Mouse (Mus musculus): Measurements from ENCODE around the gene Taar7b.

The Taar7b gene

DNA sequence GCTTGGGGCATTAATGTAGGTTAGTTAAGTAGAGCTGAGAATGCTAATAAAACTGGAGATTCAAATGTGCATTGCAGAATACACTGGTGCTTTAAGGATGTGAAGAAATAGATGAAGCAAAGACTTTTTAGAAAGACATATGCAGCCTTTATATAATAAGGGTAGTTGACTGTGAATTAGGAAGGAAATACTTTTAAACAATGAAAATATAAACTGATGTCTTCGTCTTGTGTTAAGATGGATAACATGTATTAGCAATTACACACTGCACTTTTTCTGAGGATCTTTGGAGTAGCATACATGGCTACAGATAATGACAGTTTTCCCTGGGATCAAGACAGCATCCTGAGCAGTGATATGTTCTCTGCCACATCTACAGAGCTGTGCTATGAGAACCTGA is at the start of gene Taar7b:
Gene Taar7b, plus strand, starts transcription at position 301 of the 400 bp plus-strand sequence.
- no peak for DNase-seq (ENCODE audit: low read depth, low spot score)

DNA sequence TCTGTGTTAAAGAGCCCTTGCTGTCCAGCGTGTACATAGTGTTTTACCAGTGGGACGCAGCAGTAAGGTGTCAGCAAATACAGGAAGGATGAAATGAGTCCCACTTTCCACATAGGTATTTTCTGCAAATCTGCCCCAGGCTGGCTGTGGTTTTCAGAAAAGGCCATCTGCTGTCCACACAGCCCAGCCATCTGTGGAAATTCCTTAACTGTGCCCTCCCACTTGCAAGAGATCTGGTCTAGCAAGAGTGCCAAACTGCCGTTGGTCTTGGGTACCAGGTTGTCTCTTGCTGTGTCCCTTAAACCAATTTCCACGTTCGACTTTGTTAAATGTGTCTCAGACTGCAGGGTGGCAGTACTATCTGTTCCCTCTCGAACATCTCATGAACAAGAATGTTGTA is 48.0 kb upstream of the Taar7b start:
- peak; percentile 92 for DNase-seq (ENCODE audit: low read depth, low spot score)

DNA sequence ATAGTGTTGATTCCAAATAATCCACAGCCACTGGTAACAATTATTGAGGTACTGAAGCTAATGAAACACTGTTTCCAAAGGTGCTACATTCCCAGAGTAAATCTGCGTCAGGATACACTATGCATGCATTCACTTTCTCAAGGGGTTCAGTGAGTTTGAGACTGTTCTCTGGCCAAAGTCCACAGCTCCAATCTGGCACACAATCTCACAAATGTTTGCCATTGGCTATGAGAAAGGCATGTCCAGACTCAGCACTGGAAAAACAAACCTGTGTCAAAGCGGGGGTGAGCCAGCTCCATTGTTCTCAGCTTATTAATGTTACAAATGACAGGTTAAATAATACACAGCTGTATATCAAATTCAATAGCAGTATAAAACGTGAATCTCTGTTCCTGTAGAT is 40.7 kb upstream of the Taar7b start:
- DNase-seq (ENCODE audit: low read depth, low spot score) = no peak

DNA sequence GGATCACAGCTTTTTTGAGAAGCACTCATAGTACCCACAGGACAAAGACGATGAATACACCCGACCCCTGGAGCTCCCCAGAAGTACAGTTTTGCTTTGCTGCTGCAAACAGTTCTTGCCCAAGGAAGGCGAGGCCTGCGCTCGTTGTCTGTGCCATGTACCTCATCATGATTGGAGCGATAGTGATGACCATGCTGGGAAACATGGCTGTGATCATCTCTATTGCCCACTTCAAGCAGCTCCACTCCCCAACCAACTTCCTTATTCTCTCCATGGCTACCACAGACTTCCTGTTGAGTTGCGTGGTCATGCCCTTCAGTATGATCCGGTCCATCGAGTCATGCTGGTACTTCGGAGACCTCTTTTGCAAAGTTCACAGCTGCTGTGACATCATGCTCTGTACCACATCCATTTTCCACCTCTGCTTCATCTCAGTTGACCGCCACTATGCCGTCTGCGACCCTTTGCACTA is 39.3 kb upstream of the Taar7b start, which contains the start of gene Taar4:
Gene Taar4, plus strand, starts transcription at position 51 of the 472 bp plus-strand sequence.
- no peak for DNase-seq (ENCODE audit: low read depth, low spot score)

DNA sequence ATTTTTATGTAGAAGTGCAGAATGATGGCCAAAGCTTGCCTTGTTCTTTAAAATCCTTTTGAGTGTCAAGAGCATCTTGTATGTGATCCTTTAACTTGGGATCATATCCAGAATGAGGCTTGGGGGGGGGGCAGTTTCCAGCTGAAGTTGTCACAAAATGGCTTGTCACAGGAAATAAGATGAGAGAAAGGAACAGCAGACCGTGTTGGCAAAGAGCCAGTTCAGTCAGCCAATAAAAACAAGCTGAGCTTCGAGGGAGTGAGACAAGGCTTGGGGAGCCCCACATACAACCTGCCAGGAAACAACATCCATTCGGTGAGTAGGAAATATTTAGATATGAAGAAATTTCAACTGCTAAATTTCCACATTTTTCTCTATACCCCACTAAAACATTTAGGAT is 36.3 kb upstream of the Taar7b start:
- no peak for DNase-seq (ENCODE audit: low read depth, low spot score)

DNA sequence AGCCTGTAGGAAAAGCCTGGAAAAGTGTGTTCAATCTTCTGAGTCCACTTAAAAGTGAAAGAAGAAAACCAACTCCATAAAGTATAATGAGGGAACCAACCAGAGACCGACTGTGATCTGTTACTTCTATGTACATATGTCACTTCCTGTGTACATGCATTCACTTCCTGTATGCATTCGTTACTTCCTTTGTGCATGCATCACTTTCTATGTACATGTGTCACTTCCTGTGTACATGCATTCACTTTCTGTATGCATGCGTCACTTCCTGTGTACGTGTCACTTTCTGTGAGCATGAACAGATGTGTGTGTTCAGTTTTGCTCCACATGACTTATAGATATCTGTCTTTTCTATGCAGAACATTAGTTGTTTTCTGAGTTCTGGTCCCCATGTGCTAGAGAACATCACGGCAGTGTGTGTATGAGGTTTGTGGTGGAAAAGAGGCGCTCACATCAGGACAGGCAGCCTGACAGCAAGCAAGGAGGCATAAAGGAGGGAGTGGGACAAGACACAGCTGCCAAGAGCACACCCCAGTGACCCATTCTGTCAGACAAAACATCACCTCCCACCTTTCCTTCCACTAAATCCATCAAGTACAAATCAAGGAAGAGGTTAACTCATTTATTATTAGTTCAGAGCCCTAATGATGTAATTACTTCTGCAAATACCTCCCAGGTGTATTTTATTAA is 34.7 kb upstream of the Taar7b start:
- no peak for DNase-seq (ENCODE audit: low read depth, low spot score)

DNA sequence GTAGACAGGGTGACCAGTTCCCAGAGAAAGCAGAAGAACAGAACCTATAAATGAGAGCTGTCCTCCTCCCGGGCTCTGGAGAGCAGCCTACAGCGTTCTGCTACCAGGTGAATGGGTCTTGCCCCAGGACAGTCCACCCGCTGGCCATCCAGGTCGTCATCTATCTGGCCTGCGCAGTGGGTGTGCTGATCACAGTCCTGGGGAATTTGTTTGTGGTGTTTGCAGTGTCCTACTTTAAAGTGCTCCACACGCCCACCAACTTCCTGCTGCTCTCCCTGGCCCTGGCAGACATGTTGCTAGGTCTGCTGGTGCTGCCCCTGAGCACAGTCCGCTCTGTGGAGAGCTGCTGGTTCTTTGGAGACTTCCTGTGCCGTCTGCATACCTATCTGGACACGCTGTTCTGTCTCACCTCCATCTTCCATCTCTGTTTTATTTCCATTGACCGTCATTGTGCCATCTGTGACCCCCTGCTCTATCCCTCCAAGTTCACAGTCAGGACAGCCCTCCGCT is 29.0 kb upstream of the Taar7b start, which contains the start of gene Taar5:
Gene Taar5, plus strand, starts transcription at position 51 of the 510 bp plus-strand sequence.
- DNase-seq (ENCODE audit: low read depth, low spot score) = no peak

DNA sequence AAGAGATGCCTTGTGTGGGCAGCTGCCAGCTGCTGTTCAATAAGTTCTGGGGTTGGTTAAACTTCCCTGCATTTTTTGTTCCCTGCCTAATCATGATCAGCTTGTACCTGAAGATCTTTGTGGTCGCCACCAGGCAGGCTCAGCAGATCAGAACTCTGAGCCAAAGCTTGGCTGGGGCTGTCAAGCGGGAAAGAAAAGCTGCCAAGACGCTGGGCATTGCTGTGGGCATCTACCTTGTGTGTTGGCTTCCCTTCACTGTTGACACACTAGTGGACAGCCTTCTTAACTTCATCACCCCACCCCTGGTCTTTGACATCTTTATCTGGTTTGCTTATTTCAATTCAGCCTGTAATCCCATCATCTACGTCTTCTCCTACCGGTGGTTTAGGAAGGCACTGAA is 28.5 kb upstream of the Taar7b start:
- peak; percentile 12 for DNase-seq (ENCODE audit: low read depth, low spot score)

DNA sequence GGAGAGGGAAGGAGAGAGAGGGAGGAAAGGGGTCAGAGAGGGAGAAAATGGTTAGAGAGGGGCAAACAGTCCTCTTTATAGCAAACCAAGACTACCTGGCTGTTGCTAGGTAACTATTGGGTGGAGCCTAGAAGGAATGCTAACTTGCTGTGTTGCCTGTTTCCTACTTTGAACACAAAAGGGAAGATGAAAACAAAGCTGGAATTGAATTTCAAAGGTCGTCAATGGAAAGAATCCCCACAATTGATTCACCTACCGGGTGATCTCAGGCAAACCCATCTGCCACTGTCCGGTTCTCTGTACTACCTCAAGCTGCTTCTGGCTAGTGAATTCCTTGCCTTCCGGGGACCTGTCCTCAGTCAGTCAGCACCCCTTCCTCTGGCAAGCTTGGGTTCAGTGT is 21.8 kb upstream of the Taar7b start:
- DNase-seq (ENCODE audit: low read depth, low spot score) = no peak

DNA sequence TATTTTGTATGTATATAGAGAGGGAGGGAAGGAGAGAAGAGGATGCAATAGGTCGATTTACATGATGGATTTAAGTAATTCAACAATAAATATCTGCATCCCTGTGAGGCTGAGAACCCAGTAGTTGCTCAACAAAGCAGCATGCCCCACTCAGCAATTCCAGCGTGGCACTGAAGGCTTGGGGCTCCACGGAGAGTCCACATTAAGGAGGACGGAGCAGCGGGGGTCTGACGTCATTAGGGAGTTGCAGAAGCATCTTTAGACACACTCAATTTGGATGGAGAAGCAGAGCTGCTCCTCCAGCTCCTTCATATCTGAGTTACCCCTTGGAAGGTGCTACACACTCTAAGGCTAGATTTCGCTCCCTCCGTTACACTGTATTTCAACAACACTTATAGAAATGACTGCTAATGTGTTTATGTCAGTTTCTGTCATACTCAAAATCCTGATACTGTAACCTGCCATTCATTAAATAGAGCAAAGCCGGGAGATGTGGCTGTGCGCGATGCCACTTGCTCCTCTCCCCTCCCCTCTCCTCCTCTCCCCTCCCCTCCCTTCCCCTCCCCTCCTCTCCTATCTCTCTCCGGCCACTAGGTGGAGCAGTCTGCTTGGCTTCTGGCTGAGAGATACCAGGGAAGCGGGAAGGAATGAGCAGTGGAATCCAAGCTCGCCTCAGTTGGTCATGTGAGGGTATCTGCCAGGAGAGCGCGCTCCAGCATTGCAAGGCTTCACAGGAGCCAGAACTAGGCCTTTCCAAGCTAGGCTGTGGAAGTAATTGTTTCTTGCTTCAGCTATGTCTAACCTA is 20.6 kb upstream of the Taar7b start:
- DNase-seq (ENCODE audit: low read depth, low spot score) = peak; percentile 88

DNA sequence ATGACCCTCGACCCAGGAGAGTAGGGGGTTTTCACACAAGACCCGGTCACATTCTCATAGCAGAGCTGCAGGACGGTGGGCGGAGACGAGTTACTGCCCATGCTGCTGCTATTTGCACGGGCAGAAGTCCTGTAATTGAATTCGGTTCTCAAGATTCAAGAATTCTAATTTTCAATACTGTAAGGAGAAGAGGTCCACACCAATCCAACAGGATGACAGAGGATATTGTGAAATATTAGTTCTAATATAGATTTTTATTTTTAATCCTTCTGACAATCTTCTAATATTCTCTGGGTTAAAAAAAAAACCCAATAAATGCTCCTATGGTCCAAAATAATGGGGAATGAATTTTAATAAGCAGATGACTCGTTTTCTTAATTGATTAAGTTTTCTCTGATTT is 14.2 kb upstream of the Taar7b start, which contains the start of gene Taar6:
Gene Taar6, minus strand, starts transcription at position 101 of the 400 bp plus-strand sequence.
- no peak for DNase-seq (ENCODE audit: low read depth, low spot score)

DNA sequence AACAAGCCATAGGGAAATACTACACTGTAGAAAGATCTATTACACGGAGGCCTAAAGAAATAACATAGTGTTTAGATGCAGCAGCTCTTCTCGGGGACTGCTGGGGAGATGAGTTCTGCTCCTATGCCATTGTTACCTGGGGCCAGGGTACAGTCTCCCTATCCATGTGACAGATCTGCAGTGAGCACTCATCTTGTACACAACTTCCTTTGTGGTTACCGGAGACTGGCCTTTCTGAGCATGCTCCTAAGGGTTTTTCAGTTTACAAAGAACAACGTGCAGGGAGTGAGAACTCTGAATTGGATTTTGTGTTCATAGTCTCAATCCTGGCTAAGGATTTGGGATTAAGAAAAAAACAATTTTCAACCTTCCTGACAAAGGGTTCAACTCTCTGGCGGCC is 13.3 kb upstream of the Taar7b start:
- no peak for DNase-seq (ENCODE audit: low read depth, low spot score)

DNA sequence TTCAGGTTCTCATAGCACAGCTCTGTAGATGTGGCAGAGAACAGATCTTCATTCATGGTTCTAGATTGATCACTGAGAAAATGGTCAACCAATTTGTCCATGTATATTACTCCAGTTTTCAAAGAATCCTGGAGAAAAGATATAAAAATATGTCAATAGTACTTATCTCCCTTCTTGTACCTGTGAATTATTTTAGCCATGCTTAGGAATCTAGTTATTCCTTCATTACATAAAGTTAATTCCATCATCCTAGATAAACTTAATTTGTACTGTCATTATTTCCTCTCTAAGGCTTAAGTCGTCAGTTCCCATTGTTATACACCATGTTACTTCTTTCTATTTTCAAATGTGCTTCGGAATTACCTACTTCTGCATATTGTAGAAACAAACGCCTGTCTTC is 6.4 kb upstream of the Taar7b start, which contains the start of gene Taar7a:
Gene Taar7a, minus strand, starts transcription at position 101 of the 400 bp plus-strand sequence.
- no peak for DNase-seq (ENCODE audit: low read depth, low spot score)

DNA sequence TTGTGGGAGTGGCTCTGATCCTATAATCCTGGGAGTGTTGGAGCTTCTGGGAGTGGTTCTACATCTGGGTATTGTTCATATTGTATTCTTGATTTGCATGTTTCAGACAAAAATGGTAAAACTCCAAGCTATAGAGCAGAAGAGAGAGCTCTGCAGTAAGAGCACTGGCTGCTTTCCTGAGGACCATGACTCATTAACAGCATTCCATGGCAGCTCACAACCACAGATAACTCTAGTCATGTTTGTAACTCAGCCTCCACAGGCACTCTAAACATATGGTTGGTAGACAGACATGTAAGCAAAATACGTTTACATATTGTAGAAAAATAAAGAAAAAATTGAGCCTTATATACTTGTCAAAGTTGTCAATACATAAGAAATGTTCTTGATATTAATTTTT is 6.7 kb downstream of the Taar7b start:
- peak; percentile 15 for DNase-seq (ENCODE audit: low read depth, low spot score)

DNA sequence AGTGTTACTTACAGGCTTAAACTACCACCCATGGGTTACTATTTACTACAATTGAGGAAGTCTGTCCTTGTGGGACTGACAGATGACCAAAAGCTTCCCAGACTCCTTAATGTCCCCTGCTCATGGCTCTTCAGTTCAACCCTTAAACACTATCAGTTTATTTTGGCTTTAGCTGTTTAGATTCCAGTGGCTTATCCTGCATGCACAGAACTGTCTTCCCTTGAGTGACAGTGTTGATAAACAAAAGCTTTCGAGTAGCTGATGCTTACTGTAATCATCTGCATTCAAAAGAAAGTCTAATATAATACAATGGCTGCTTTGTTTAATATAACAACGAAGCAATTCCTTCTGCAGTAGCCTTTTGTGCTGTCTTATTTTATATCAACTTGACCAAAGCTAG is 7.3 kb downstream of the Taar7b start:
- DNase-seq (ENCODE audit: low read depth, low spot score) = no peak

DNA sequence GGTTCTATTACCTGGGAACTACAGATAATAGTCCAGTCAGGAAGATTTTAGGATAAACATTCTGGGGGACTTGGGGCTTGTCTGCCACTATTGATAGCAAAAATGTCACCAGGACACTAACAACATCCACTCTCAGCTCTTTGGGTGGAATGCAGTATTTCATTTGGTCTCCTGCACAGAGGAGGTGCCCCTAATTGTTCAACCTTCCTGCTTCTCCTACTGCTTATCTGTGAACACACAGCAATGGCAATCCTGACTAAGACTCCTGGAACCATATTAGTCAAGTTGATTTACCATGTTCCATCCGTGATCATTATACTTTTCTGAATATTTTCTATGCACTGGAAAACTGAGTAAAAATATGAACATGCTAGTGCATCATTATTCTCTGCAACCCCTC is 8.4 kb downstream of the Taar7b start:
- no peak for DNase-seq (ENCODE audit: low read depth, low spot score)

DNA sequence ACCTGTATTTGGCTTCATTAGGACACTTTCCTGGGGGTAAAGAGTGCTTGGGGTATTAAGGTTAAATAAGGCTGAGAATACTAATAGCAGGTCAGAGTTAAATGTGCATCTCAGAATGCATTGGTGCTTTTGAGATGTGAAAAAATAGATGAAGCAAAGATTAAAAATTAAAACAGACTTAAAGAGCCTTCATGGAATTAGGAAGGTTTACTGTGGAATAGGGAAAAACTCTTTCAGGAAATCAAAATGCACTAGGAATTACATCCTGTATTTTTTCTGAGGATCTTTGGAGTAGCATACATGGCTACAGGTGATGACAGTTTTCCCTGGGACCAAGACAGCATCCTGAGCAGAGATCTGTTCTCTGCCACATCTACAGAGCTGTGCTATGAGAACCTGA is 27.2 kb downstream of the Taar7b start, which contains the start of gene Taar7d:
Gene Taar7d, plus strand, starts transcription at position 301 of the 400 bp plus-strand sequence.
- no peak for DNase-seq (ENCODE audit: low read depth, low spot score)

DNA sequence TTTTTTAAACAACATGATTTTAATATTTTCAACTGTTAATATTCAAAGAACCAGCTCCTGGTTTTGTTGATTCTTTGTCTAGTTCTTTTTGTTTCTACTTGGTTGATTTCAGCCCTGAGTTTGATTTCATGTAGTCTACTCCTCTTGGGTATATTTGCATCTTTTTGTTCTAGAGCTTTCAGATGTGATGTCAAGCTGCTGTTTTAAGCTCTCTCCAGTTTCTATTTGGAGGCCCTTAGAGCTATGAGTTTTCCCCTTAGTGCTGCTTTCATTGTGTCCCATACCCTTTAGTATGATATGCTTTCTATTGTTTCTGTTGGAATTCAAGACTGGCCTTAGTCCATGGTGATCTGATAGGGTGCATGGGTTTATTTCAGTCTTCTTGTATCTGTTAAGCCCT is 31.6 kb downstream of the Taar7b start:
- DNase-seq (ENCODE audit: low read depth, low spot score) = no peak

DNA sequence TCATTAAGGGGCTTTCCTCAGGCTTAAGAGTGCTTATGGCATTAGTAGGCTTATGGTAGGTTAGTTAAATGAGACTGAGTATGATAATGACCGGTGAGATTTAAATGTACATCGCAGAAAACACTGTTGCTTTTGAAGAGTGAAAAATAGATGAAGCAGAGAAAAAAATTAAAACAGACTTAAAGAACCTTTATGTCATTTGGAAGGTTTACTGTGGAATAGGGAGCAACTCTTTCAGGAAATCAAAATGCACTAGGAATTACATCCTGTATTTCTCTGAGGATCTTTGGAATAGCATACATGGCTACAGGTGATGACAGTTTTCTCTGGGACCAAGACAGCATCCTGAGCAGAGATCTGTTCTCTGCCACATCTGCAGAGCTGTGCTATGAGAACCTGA is 37.6 kb downstream of the Taar7b start, which contains the start of gene Taar7e:
Gene Taar7e, plus strand, starts transcription at position 301 of the 400 bp plus-strand sequence.
- no peak for DNase-seq (ENCODE audit: low read depth, low spot score)

DNA sequence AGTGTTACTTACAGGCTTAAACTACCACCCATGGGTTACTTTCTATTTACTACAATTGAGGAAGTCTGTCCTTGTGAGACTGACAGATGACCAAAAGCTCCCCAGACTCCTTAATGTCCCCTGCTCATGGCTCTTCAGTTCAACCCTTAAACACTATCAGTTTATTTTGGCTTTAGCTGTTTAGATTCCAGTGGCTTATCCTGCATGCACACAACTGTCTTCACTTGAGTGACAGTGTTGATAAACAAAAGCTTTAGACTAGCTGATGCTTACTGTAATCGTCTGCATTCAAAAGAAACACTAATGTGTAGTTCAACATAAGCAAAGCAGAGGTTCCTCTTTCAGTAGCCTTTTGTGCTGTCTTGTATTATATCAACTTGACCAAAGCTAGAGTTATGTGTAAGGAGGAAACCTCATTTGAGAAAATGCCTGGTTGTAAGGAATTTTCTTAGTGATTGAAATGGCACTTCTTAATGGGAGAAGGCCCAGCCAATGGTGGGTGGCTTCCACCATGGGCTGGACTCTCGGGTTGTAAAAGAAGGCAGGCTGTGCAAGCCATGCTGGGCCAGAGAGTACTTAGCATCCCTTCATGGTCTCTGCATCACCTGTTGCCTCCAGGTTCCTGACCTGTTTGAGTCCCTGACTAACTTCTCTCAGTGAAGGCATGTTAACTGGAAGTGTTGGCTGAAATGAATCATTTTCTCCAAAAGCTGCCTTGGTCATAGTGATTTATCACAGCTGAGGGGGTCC is 40.6 kb downstream of the Taar7b start:
- DNase-seq (ENCODE audit: low read depth, low spot score) = no peak

DNA sequence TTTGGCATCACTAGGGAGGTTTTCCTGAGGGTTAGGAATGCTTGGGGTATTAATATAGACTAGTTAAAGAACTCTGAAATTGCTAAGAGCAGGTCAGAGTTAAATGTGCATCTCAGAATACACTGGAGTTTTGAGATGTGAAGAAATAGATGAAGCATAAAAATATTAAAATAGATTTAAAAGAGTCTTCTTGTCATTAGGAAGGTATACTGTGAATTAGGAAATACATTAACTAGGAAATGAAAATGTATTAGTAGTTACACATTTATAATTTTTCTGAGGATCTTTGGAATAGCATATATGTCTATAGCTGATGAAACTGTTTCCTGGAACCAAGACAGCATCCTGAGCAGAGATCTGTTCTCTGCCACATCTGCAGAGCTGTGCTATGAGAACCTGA is 49.5 kb downstream of the Taar7b start, which contains the start of gene Taar7f:
Gene Taar7f, plus strand, starts transcription at position 301 of the 400 bp plus-strand sequence.
- no peak for DNase-seq (ENCODE audit: low read depth, low spot score)
